ENCODE assay signal across 9 mouse cellular contexts in the genomic region with DNA sequence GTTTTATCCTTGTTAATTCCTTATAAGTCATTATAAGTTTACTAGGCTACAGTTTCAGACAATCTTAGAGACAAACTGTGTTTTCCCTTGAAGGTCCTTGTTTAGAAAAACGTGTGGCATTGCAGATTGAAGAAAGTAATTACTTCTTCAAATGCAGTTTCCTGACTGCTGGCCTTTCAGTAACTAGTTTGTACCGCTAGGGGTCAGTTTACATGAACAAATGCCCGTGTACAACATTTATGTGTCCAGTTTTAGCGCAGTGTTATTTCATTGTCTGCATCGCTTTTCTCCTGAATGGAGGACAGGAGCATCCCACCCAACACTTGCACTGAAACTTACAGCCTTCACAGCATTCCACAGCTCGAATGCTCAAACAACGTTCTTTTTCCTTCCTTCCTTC.
DNase-seq lines count a peak whose midpoint lies in the region; ATAC-seq and TF ChIP-seq lines count a peak whose summit lies in the region.
"Had no signal": no experiment of that assay in that cellular context is flagged by ENCODE, and none has a peak within 500 bp of the region (broad histone marks: within the 10 kb centered on the region; RNA-seq: fewer than 3 reads in every experiment).

No protein-coding gene starts in this region.

- no peak overlapping the region for H3K4me2 ChIP-seq in forebrain, postnatal 0 days (ENCODE audit: low read depth)
- H3K4me2 ChIP-seq in forebrain, embryonic 13.5 days: no peak overlapping the region
- no peak overlapping the region for H3K4me2 ChIP-seq in liver, embryonic 11.5 days
- H3K4me2 ChIP-seq in embryonic facial prominence, embryonic 14.5 days (ENCODE audit: low read depth, low read length): no peak overlapping the region
- H3K4me2 ChIP-seq: hindbrain, embryonic 15.5 days had no signal

- no peaks in the 10 kb centered on the region for H3K36me3 ChIP-seq in forebrain, postnatal 0 days (ENCODE audit: insufficient read depth)
- H3K36me3 ChIP-seq in forebrain, embryonic 13.5 days (ENCODE audit: poor library complexity, severe bottlenecking): no peaks in the 10 kb centered on the region
- no peaks in the 10 kb centered on the region for H3K36me3 ChIP-seq in liver, adult 2 months (ENCODE audit: control insufficient read depth, insufficient read depth, low read length)
- no peaks in the 10 kb centered on the region for H3K36me3 ChIP-seq in liver, embryonic 11.5 days (ENCODE audit: control insufficient read depth, insufficient read depth, low read length)
- H3K36me3 ChIP-seq in embryonic facial prominence, embryonic 14.5 days (ENCODE audit: control insufficient read depth, insufficient read depth, low read length): no peaks in the 10 kb centered on the region
- H3K36me3 ChIP-seq: hindbrain, embryonic 15.5 days had no signal

- no peak overlapping the region for H3K9ac ChIP-seq in forebrain, postnatal 0 days
- H3K9ac ChIP-seq in forebrain, embryonic 13.5 days: no peak overlapping the region
- H3K9ac ChIP-seq in liver, adult 2 months (ENCODE audit: low read depth, low read length): no peak overlapping the region
- H3K9ac ChIP-seq in liver, embryonic 11.5 days (ENCODE audit: low read depth, low read length): no peak overlapping the region
- H3K9ac ChIP-seq in embryonic facial prominence, embryonic 14.5 days (ENCODE audit: low read depth, low read length): no peak overlapping the region
- H3K9ac ChIP-seq: hindbrain, embryonic 15.5 days had no signal

- H3K27ac ChIP-seq in forebrain, postnatal 0 days (ENCODE audit: low read depth, low read length): no peak overlapping the region
- H3K27ac ChIP-seq in forebrain, embryonic 13.5 days: no peak overlapping the region
- H3K27ac ChIP-seq in liver, adult 2 months (replicated peaks; ENCODE audit: insufficient read depth, low read depth, low read length): no peak overlapping the region
- H3K27ac ChIP-seq in liver, embryonic 11.5 days (ENCODE audit: low read depth, low read length): no peak overlapping the region
- no peak overlapping the region for H3K27ac ChIP-seq in embryonic facial prominence, embryonic 14.5 days (replicated peaks; ENCODE audit: low read depth, low read length)
- H3K27ac ChIP-seq: hindbrain, embryonic 15.5 days had no signal

- H3K4me3 ChIP-seq in forebrain, postnatal 0 days (ENCODE audit: low read depth, low read length): no peak overlapping the region
- H3K4me3 ChIP-seq in forebrain, embryonic 13.5 days: no peak overlapping the region
- H3K4me3 ChIP-seq in liver, adult 2 months (ENCODE audit: insufficient read depth, low read depth, low read length): no peak overlapping the region
- H3K4me3 ChIP-seq in liver, embryonic 11.5 days (ENCODE audit: low read depth, low read length): no peak overlapping the region
- no peak overlapping the region for H3K4me3 ChIP-seq in embryonic facial prominence, embryonic 14.5 days (ENCODE audit: low read depth, low read length)
- H3K4me3 ChIP-seq: hindbrain, embryonic 15.5 days had no signal

- DNase-seq in forebrain, postnatal 0 days: peak; percentile 43
- peak; percentile 4 for DNase-seq in liver, adult 2 months (ENCODE audit: extremely low read depth, low read depth, low spot score)
- no peak for DNase-seq in liver, embryonic 11.5 days (ENCODE audit: low spot score)
- peak; percentile 44 for DNase-seq in R1 (ENCODE audit: low read depth, low spot score)
- peak; percentile 59 for DNase-seq in embryonic facial prominence, embryonic 14.5 days (ENCODE audit: low spot score)
- DNase-seq in thymus, adult 18-20 months: no peak
- DNase-seq in kidney, adult 11 months: no peak

- 37% methylated on average over 7 of the region's 7 CpGs for WGBS in forebrain, postnatal 0 days
- WGBS in forebrain, embryonic 13.5 days: 39% methylated on average over 7 of the region's 7 CpGs
- 30% methylated on average over 7 of the region's 7 CpGs for WGBS in liver, adult 2 months
- WGBS in liver, embryonic 11.5 days: 35% methylated on average over 7 of the region's 7 CpGs
- 35% methylated on average over 7 of the region's 7 CpGs for WGBS in embryonic facial prominence, embryonic 14.5 days

- TF ChIP-seq CTCF in forebrain, postnatal 0 days (IDR thresholded peaks at IDR 0.05; ENCODE audit: low read depth): peak; percentile 65
- TF ChIP-seq CTCF in liver, adult 2 months (IDR thresholded peaks at IDR 0.05; ENCODE audit: low read depth, low read length): no peak

- no peaks in the 10 kb centered on the region for H3K79me2 ChIP-seq in liver, adult 2 months (ENCODE audit: control insufficient read depth, insufficient read depth, low read length)

- no peaks in the 10 kb centered on the region for H3K27me3 ChIP-seq in forebrain, postnatal 0 days (ENCODE audit: insufficient read depth, low read length)
- H3K27me3 ChIP-seq in forebrain, embryonic 13.5 days: no peaks in the 10 kb centered on the region
- H3K27me3 ChIP-seq in liver, adult 2 months (ENCODE audit: control insufficient read depth, insufficient read depth, low read length): no peaks in the 10 kb centered on the region
- H3K27me3 ChIP-seq in liver, embryonic 11.5 days (replicated peaks; ENCODE audit: control insufficient read depth, insufficient read depth, low read length): no peaks in the 10 kb centered on the region
- no peaks in the 10 kb centered on the region for H3K27me3 ChIP-seq in embryonic facial prominence, embryonic 14.5 days (replicated peaks; ENCODE audit: control insufficient read depth, insufficient read depth, low read length)
- H3K27me3 ChIP-seq: hindbrain, embryonic 15.5 days had no signal

- TF ChIP-seq POLR2A in liver, adult 2 months (IDR thresholded peaks at IDR 0.05; ENCODE audit: extremely low read depth, insufficient read depth, low read length): no peak

- no peak for ATAC-seq in forebrain, postnatal 0 days
- ATAC-seq in forebrain, embryonic 13.5 days: no peak
- ATAC-seq in liver, embryonic 11.5 days (replicated peaks; ENCODE audit: low FRiP score): no peak
- no peak for ATAC-seq in embryonic facial prominence, embryonic 14.5 days (ENCODE audit: low read depth)

- H3K4me1 ChIP-seq in forebrain, postnatal 0 days (ENCODE audit: insufficient read depth): no peaks in the 10 kb centered on the region
- no peaks in the 10 kb centered on the region for H3K4me1 ChIP-seq in forebrain, embryonic 13.5 days
- H3K4me1 ChIP-seq in liver, adult 2 months (ENCODE audit: control insufficient read depth, insufficient read depth, low read length): no peaks in the 10 kb centered on the region
- H3K4me1 ChIP-seq in liver, embryonic 11.5 days (replicated peaks; ENCODE audit: control insufficient read depth, insufficient read depth, low read length): no peaks in the 10 kb centered on the region
- no peaks in the 10 kb centered on the region for H3K4me1 ChIP-seq in embryonic facial prominence, embryonic 14.5 days (ENCODE audit: control insufficient read depth, insufficient read depth, low read length)
- H3K4me1 ChIP-seq: hindbrain, embryonic 15.5 days had no signal

- no peaks in the 10 kb centered on the region for H3K9me3 ChIP-seq in forebrain, postnatal 0 days (ENCODE audit: low read length)
- H3K9me3 ChIP-seq in forebrain, embryonic 13.5 days (replicated peaks): no peaks in the 10 kb centered on the region
- H3K9me3 ChIP-seq in liver, embryonic 11.5 days (ENCODE audit: control insufficient read depth, low read length): no peaks in the 10 kb centered on the region
- no peaks in the 10 kb centered on the region for H3K9me3 ChIP-seq in embryonic facial prominence, embryonic 14.5 days (ENCODE audit: control insufficient read depth, low read length)
- H3K9me3 ChIP-seq: hindbrain, embryonic 15.5 days had no signal

Comparison
In these comparisons a context has a peak if more than half of its experiments do, and no peak if none do; other contexts are left out.
1. DNase-seq: peak in forebrain, postnatal 0 days (single experiment), liver, adult 2 months (single experiment), R1 (single experiment) and embryonic facial prominence, embryonic 14.5 days (single experiment); none in liver, embryonic 11.5 days (single experiment), thymus, adult 18-20 months (0 of 2) and kidney, adult 11 months (single experiment).